Mouse (Mus musculus): ENCODE data around the gene Mrpl34. TPM values are rescaled to one million over a fixed set of nuclear protein-coding genes. Genes with fewer than 3 reads are reported as not detected.
"Not testable (repeated sequence)": the region's sequence is repeated elsewhere in the genome, so short reads cannot be mapped to it uniquely, and the experiment has no call there.

The Mrpl34 gene
- polyA plus RNA-seq (2015; fragmentation: Nextera tagmentation; extraction: Ambion mirVana), result 146 and 148 TPM in 2 replicates

DNA sequence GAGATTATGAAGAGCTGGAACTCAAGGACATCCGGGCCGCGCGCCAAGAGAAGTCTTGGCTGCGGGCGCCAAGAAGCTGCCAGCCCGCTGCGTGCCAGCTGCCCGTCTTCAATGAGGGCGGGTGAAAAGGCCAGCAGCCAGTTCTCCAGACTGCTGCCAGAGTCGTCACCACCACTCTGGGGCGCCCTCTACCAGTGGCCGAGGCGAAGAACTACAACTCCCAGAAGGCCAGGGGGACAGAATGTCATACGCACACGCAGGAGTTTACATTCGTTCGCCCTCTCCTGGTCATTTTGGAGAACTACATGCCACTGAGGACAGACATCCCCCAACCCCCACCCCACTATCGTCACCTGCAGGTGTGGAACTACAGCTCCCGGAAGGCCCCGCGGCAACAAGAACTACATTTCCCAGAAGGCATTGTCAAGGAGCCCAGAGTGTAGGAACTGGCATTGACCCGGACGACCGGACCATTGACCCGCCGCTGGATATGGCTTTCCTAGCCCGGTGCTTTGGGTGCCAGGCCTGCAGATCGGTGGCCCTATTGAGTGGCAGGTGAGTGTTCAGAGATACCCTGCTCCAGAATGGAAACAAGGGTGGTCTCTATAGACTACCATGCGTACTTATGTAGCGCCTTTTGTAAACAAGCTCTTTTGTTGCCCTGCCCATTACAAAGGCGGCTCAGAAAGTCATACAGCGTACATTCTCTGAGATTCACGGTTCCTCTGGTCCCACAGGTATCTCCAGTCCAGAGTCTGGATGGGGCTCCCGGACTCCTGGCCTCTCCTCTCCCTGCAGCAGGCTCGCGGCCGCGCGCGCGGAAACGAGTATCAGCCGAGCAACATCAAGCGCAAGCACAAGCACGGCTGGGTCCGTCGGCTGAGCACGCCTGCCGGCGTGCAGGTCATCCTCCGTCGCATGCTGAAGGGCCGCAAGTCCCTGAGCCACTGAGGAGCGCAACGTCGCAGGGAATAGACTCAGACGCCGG, at the start of gene Mrpl34:
Gene Mrpl34 (plus strand): TSS at position 447 of the 988 bp plus-strand sequence.
- under 1% methylated on average over 59 of the region's 59 CpGs for WGBS
- Histone ChIP-seq H3K27me3 (no peaks in the 10 kb centered on the region), H3K4me3 (peak within 1 kb of the TSS; percentile 90), H3K4me2 (peak within 1 kb of the TSS; percentile 90), H3K9me3 (no peaks in the 10 kb centered on the region), H3K27ac (peak within 1 kb of the TSS; percentile 87), H3K4me1 (peaks cover 33% of the 10 kb centered on the region), H3K9ac (peak within 1 kb of the TSS; percentile 82), H3K36me3 (peaks cover 18% of the 10 kb centered on the region)
- ATAC-seq (ENCODE audit: insufficient number of reproducible peaks, insufficient read depth, low FRiP score, low TSS enrichment, low read depth), result peak; percentile 78

DNA sequence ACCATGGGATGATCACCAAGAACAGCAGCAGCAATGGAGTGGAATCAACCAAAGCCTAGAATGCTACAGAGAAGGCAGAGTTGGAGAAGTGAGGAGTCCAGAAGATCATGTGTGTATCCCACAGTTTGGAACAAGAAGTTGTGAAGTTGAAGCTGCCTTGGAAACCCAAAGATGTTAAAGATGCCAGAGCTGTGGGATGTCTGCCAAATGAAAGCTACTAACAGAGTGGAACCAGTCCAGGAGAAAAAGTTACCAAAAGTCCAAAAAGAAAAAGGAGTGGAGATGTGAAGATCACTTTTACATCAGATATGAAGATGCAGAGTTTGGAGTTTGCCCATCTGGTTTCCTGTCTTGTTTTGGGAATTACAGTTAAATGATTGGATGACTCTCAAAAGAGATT, 42.6 kb upstream of the Mrpl34 start:
- no peak overlapping the region for H3K4me2 ChIP-seq
- no peak overlapping the region for H3K9ac ChIP-seq
- no peak overlapping the region for H3K27ac ChIP-seq
- no peak for ATAC-seq (ENCODE audit: insufficient number of reproducible peaks, insufficient read depth, low FRiP score, low TSS enrichment, low read depth)
- no peaks in the 10 kb centered on the region; the same call in 1 of the 2 replicates for H3K9me3 ChIP-seq
- H3K4me1 ChIP-seq, result no peaks in the 10 kb centered on the region
- H3K4me3 ChIP-seq, result no peak overlapping the region
- no peaks in the 10 kb centered on the region for H3K36me3 ChIP-seq
- H3K27me3 ChIP-seq, result no peaks in the 10 kb centered on the region; the same call in 1 of the 2 replicates

DNA sequence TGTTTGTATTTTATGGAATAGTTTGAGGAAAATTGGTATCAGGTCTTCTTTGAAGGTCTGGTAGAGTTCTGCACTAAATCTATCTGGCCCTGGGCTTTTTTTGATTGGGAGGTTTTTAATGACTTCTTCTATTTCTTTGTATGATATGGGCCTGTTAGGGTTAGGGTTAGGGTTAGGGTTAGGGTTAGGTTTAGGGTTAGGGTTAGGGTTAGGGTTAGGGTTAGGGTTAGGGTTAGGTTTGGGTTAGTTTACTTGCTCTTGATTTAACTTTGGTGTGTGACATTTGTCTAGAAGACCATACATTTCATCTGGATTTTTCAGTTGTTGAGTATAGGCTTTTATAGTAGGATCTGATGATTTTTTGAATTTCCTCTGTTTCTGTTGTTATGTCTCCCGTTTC, 31.8 kb upstream of the Mrpl34 start:
- not testable (repeated sequence) for H3K4me3 ChIP-seq; H3K36me3 ChIP-seq; H3K4me1 ChIP-seq; ATAC-seq (ENCODE audit: insufficient number of reproducible peaks, insufficient read depth, low FRiP score, low TSS enrichment, low read depth); H3K27ac ChIP-seq; H3K9ac ChIP-seq; H3K9me3 ChIP-seq; H3K4me2 ChIP-seq; H3K27me3 ChIP-seq
- WGBS, result 76% methylated on average over 1 of the region's 1 CpGs

DNA sequence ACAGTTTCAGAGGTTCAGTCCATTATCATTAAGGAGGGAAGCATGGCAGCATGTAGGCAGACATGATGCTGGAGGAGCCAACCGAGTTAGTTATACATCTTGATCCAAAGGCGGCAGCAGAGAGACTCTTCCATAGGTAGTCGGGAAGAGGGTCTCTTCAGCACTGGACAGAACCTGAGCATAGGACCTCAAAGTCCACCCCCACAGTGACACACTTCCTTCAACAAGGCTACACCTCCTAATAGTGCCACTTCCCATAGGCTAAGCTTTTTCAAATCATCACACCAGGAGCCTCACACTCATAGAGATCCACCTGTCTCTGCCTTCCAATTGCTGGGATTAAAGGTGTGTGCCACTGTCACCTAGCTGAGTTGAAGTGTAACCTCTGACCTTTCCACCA, 27.7 kb upstream of the Mrpl34 start:
- ATAC-seq (ENCODE audit: insufficient number of reproducible peaks, insufficient read depth, low FRiP score, low TSS enrichment, low read depth), result peak; percentile 52; the same call in 1 of the 2 replicates
- Histone ChIP-seq H3K4me2 (no peak overlapping the region), H3K36me3 (no peaks in the 10 kb centered on the region), H3K9ac (no peak overlapping the region), H3K9me3 (peaks cover 2% of the 10 kb centered on the region; the same call in 1 of the 2 replicates), H3K4me3 (no peak overlapping the region), H3K27ac (no peak overlapping the region), H3K4me1 (0 out of 2 replicates have a peak, but pooled peaks cover 2% of the 10 kb centered on the region), H3K27me3 (peaks cover 3% of the 10 kb centered on the region)
- 50% methylated on average over 3 of the region's 3 CpGs for WGBS

DNA sequence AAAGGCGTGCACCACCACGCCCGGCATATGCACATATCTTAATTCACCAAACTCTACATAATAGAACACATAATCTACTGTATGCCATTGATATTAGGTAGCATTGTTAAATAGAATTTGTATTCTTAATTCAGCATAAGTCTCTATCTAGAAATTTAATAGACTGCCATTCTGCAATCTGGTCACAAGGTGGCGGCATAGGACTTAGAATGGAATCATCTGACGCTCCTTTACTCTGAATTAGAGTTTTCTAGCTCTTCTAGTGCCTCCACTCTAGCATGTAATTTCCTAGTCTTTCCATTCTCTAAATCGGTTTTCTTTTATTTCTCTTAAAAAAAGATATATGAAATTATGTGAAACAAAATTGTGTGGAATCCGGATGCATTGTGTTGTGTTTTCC, 23.4 kb upstream of the Mrpl34 start:
- WGBS, result under 1% methylated on average over 7 of the region's 7 CpGs
- H3K9ac ChIP-seq, result no peak overlapping the region
- ATAC-seq (ENCODE audit: insufficient number of reproducible peaks, insufficient read depth, low FRiP score, low TSS enrichment, low read depth), result no peak
- 0 out of 2 replicates have a peak, but pooled peaks cover 4% of the 10 kb centered on the region for H3K4me1 ChIP-seq
- H3K36me3 ChIP-seq, result no peaks in the 10 kb centered on the region
- H3K27me3 ChIP-seq, result peaks cover 16% of the 10 kb centered on the region
- no peak overlapping the region for H3K4me2 ChIP-seq
- H3K4me3 ChIP-seq, result no peak overlapping the region
- H3K9me3 ChIP-seq, result no peaks in the 10 kb centered on the region
- H3K27ac ChIP-seq, result no peak overlapping the region

DNA sequence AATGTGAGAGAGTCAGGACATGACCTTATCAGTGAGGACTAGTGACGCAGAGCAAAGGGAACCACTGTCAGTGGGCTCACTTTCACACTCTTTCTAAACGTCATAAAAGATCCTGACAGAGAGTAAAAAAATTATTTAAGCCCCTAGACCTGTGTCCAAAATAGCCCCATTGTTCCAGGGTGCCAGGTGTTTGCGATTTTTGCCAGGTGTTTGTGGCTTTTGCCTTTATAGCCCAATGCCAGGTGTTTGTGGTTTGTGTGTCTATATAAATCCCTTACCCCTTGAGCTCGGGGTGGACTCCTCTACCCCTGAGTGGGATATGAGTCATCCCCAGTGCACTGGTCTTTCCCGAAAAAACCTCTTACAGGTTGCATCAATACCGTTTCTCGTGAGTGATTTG, 19.7 kb upstream of the Mrpl34 start:
- no peak overlapping the region for H3K4me2 ChIP-seq
- no peak overlapping the region for H3K4me3 ChIP-seq
- H3K9ac ChIP-seq, result no peak overlapping the region
- H3K4me1 ChIP-seq, result 0 out of 2 replicates have a peak, but pooled peaks cover 4% of the 10 kb centered on the region
- H3K27me3 ChIP-seq, result peaks cover 16% of the 10 kb centered on the region
- H3K27ac ChIP-seq, result no peak overlapping the region
- no peak for ATAC-seq (ENCODE audit: insufficient number of reproducible peaks, insufficient read depth, low FRiP score, low TSS enrichment, low read depth)
- 72% methylated on average over 7 of the region's 7 CpGs for WGBS
- no peaks in the 10 kb centered on the region for H3K36me3 ChIP-seq
- no peaks in the 10 kb centered on the region for H3K9me3 ChIP-seq

DNA sequence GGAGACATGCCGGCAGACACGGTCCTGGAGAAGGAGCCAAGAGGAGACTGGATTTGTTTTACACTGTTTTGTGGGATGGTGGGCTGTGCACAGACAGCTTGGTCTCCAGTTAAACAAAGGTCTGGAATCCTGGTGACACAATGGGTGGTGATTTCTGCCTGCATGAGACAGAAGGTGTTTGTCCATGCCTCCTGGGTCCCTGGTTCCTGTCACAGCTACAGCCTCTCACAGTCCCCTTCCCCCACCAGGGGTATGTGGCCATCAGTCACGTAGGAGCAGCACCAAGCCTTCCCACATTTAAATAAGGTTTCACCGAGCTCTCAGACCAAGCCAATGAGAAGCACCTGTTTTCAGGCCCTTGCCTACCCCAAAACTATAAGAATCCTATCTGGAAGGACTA, 13.4 kb upstream of the Mrpl34 start:
- ATAC-seq (ENCODE audit: insufficient number of reproducible peaks, insufficient read depth, low FRiP score, low TSS enrichment, low read depth), result no peak
- Histone ChIP-seq H3K9ac (no peak overlapping the region), H3K4me3 (no peak overlapping the region), H3K4me2 (no peak overlapping the region), H3K36me3 (0 out of 2 replicates have a peak, but pooled peaks cover 2% of the 10 kb centered on the region), H3K9me3 (no peaks in the 10 kb centered on the region), H3K27ac (no peak overlapping the region), H3K27me3 (no peaks in the 10 kb centered on the region), H3K4me1 (no peaks in the 10 kb centered on the region)
- WGBS, result 66% methylated on average over 4 of the region's 4 CpGs

DNA sequence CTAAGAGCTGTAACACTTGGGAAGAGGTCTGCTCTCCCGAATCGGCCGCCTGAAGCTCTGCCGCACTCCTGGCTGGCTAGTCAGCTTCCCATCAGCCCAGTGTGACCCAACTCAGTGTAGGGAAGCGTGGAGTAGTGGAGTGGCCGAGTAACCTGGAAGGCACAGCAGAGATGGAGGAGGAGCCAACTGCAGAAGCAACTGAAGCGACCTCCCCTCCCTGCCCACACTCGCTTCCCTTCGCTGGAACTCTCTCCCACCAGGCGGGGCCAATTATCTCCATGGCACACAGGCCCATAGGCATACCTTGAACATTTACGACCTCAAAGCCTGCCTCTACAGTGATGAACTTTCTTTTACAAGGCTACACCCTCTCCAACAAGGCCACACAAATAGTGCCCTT, 13.0 kb upstream of the Mrpl34 start:
- Histone ChIP-seq H3K4me1 (no peaks in the 10 kb centered on the region), H3K9me3 (no peaks in the 10 kb centered on the region), H3K27ac (no peak overlapping the region), H3K4me3 (no peak overlapping the region), H3K9ac (no peak overlapping the region), H3K4me2 (no peak overlapping the region), H3K27me3 (no peaks in the 10 kb centered on the region), H3K36me3 (peaks cover 5% of the 10 kb centered on the region)
- ATAC-seq (ENCODE audit: insufficient number of reproducible peaks, insufficient read depth, low FRiP score, low TSS enrichment, low read depth), result no peak
- 42% methylated on average over 11 of the region's 11 CpGs for WGBS

DNA sequence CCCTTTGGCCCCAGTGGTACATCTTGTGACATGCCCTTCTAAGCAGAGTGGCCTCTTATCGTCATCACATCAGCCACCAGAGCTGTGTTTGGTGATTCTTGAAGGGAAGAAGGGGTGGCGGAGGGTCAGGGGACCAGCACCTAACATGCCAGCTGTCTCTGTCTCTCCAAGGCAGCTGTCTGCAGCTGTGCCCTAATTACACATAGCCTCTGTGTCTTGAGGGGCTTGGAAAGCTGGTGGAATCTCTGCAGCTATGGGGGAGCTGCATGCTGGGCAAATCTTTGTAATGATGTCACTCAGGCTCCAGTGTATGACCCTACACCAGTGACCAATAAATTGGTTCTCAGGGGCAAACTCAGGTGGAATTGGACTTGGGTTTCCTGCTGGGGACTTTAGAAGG, 12.1 kb upstream of the Mrpl34 start:
- H3K4me2 ChIP-seq, result no peak overlapping the region

DNA sequence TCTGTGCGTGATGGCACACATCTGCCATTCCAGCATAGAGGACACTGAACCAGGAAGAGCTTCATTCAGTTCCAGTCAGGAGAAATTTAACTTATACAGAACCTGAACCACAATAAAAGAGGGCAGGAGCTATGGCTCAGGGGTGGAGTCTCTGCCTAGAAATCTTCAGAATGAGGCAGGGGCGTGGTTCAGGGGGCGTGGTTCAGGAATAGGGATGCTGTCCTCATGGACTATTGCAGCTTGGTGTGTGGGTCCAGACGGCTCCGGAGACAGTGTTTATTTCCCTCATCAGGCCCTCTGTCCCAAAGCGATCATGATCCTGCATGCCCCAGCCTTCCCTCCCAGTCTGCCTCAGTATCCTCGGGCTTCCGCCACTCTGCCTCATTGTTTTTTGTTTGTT, 10.1 kb upstream of the Mrpl34 start:
- no peaks in the 10 kb centered on the region for H3K27me3 ChIP-seq
- no peak for ATAC-seq (ENCODE audit: insufficient number of reproducible peaks, insufficient read depth, low FRiP score, low TSS enrichment, low read depth)
- H3K36me3 ChIP-seq, result peaks cover 32% of the 10 kb centered on the region
- H3K9ac ChIP-seq, result no peak overlapping the region
- H3K4me3 ChIP-seq, result no peak overlapping the region
- no peaks in the 10 kb centered on the region for H3K9me3 ChIP-seq
- H3K4me2 ChIP-seq, result no peak overlapping the region
- 73% methylated on average over 8 of the region's 8 CpGs for WGBS
- no peak overlapping the region for H3K27ac ChIP-seq
- H3K4me1 ChIP-seq, result 0 out of 2 replicates have a peak, but pooled peaks cover 3% of the 10 kb centered on the region

More for the DNA sequence above, 12.1 kb upstream of the Mrpl34 start:
- H3K4me3 ChIP-seq, result no peak overlapping the region
- ATAC-seq (ENCODE audit: insufficient number of reproducible peaks, insufficient read depth, low FRiP score, low TSS enrichment, low read depth), result no peak
- H3K36me3 ChIP-seq, result peaks cover 14% of the 10 kb centered on the region
- no peaks in the 10 kb centered on the region for H3K4me1 ChIP-seq
- no peak overlapping the region for H3K27ac ChIP-seq
- H3K9ac ChIP-seq, result no peak overlapping the region
- H3K27me3 ChIP-seq, result no peaks in the 10 kb centered on the region
- H3K9me3 ChIP-seq, result no peaks in the 10 kb centered on the region
- 84% methylated on average over 2 of the region's 2 CpGs for WGBS

DNA sequence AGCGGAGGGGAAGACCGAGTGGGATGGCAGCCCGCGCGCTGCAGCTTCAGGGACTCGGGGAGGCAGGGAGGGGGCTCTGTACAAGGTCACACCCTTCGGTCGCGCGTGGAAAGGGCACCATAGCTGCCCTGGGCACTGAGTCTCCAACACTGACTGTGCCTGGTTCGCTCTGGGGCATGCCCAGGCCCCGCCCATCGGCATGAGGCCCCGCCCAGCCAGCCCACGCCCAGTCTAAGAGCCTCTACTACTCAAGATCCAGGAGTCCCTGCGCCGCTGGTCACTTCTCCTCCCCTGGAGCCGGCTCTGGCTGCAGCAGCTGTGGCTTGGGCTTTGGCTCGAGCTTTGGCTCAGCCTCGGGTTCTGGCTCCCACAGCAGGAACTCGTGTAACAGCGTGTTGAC, 7.9 kb upstream of the Mrpl34 start:
- H3K9me3 ChIP-seq, result no peaks in the 10 kb centered on the region
- ATAC-seq (ENCODE audit: insufficient number of reproducible peaks, insufficient read depth, low FRiP score, low TSS enrichment, low read depth), result no peak
- WGBS, result 41% methylated on average over 22 of the region's 22 CpGs
- H3K27ac ChIP-seq, result no peak overlapping the region
- H3K4me3 ChIP-seq, result no peak overlapping the region
- peaks cover 7% of the 10 kb centered on the region; the same call in 1 of the 2 replicates for H3K4me1 ChIP-seq
- no peak overlapping the region for H3K9ac ChIP-seq
- H3K27me3 ChIP-seq, result no peaks in the 10 kb centered on the region
- no peak overlapping the region for H3K4me2 ChIP-seq
- peaks cover 52% of the 10 kb centered on the region for H3K36me3 ChIP-seq
